Mouse (Mus musculus): ENCODE results near the gene Map2.

Map2 gene

DNA sequence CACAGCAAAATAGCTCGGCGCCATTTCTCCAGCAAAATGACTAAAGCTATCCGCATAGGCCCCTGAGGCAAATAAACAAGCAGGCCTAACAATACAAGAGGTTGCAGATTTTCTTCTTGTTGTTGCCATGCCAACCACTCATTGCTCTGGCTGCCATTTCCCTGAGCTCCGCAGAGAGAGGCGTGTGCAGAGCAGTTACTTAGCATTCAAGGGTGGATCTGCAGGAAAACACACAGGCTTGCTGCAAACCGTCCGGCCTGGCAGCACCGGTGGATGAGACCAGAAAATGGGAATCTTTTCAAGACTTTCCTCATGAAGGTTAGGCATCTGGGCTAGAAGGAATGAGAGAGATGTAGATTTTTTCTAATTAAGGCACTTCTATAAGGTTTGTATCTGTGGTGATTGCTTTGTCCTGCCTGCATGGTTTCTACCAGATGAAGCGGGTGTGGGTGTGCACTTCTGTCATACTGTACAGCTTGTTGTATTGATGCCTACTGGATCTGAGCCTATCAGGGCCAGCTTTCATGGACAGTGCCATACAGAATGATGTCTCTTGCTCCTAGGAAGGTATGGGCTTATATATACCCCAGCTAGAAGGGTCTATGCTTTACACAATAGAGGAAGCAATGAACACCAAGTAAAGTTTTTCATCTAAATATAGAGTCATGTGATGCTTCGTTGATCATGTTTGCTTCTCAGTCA, 211.8 kb downstream of the Map2 start:
- in situ Hi-C loops (cut with MboI, MseI), result no loop called here

DNA sequence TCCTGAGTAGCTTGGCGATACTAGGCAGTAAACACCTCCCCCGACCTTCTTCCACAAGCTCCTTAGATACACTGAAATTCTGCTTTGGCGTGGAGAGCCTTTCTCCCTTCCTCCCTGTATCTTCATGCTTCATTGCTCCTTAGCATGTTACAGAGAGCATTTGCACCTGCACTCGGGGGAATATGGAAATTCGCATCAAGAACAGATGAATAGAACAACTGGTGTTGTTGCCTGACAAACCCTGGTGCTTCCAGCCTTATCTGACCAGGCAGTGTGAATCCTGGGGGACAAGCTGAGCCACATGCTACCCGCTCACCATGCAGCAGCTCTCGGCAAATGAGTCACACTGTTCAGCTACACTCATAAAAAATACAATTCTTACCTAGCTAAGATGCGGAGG, 213.5 kb downstream of the Map2 start:
- in situ Hi-C loops (cut with MboI, MseI), result no loop called here

DNA sequence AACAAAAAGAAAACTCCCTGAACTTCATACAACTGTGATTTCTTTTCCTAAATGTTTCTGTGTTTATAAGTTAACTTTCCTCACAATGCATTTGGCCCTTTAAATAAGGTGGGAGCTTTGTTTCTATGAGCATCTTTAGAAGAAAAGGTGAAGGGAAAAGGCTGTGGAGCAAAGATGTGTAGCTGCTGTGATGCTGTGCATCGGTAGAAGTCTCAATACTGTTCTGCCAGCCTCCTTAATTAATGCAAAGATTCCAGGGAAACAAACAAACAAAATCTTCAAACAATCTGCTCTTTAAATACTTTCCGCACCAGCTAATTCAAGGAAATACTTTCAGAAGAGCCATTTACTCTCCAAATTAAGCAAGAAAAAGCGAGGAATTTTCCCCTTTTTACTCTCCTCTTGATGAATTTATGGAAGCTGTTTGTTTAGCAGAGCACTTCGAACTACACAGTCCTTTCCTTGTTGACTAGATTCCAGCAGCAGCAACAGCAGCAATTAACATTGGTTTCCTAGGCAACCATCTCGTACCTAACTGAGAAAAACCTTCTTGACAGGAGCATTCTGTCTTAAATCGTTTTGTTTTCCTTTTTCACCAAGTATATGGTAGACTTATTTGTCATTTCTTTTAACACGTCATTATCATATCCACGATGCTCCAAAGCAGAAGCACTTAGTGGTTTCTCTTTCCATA, 220.0 kb downstream of the Map2 start:
- in situ Hi-C loops (cut with MboI, MseI), result no loop called here

DNA sequence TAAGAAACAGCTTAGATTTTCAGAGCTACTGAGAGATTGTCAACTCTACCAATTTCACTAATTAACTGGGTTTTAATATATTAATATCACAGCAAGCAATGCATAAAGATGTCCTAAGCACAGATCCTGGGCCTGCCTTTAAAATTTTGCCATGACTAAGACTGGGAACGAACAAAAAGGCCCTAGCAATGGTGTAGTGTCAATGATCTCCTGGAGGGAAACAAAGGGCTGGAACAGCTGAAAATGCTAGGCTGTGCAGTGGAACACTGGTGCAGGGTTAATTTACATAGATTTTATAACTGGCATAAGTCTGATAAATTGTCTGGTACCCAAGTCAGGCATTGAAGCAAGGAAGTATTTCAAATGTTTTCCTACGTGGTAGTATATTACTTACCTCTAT, 220.8 kb downstream of the Map2 start:
- in situ Hi-C loops (cut with MboI, MseI), result no loop called here

DNA sequence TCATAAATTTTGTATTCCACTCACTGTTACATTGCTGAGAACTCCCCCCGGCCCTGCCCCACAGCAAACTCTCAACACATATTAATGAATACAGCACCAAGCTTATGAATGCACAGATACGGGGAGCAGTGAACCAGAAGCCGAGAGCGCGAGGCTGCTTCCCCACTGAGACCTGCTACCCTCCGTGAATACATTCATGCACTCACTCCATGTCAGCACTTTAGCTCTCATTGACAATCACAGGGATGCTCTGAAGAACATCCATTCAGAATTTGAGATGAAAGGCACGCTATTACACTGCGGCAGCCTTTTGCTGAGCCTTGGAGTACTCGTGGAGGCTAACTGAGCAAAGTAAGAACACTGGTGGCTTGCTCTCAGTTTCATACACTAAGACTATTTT, 226.8 kb downstream of the Map2 start:
- in situ Hi-C loops (cut with MboI, MseI), result no loop called here

DNA sequence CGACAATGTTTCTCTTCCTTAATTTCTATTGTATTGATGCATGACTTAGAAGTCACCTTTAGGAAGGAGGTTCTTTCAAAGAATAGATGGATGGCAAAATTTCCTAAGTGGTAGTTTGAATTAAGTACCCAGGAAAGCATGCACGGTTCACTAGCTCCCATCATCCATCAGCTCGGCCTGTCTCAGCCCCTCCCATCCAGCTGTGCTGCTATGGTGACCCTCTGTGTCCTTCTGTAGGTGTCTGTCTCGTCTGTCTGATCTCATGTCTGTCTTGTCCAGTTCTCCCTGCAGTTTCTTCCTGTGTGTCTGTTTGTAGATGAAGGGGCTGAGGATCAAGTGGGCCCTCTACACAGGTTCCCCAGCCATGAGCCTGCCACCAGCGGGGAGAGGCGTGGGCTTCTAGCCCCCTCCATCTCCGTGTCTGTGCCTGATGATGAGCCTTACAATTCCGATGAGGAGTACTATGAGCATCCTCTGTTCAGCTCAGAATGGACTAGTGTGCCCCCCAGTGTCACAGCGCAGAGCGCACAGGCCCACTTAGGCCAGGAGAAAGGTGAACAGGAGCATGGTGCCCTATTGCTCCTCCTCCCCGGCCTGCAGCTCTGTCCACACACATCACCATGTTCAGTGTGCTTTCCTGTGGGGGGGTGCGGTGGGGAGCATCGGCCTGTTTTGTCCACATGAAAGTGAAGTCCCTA, 232.3 kb downstream of the Map2 start:
- in situ Hi-C loops (cut with MboI, MseI), result no loop called here

DNA sequence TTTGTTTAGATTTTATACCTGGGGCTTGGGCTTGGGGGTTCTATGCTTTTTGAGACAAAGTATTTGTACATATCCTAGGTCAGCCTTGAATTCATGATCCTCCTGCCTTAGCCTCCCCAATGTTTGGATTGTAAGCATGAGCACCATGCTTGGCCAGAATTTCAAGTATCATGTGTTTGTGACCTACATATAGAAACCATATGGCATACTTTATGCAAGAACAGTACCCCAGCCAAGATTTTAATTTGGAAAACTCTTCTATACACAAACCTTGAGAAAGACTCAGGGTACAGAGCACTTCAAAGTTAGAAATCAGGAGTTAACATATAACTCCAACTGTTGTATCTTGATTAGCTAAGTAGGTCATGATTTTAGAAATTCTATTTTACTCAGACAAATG, 243.3 kb downstream of the Map2 start:
- in situ Hi-C loops (cut with MboI, MseI), result no loop called here

DNA sequence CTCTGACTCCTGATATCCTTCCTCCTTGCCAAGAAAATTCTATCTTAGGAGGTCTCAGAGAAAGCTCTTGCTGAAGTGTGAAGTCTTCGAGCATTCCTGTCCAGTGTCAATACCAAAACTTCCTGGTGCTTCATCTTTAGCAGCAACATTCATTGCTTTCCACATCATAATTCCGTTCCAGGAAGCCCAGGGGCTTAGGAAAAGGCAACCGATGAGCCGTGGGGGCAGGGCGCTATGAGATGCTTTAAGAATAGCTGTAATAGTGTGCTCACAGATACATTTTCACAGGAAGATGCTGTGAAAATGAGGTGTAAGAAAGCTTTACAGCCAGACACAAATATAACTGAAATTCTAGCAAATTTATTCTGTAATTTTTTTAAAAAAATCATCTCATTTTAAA, 251.0 kb downstream of the Map2 start:
- in situ Hi-C loops (cut with MboI, MseI), result no loop called here

DNA sequence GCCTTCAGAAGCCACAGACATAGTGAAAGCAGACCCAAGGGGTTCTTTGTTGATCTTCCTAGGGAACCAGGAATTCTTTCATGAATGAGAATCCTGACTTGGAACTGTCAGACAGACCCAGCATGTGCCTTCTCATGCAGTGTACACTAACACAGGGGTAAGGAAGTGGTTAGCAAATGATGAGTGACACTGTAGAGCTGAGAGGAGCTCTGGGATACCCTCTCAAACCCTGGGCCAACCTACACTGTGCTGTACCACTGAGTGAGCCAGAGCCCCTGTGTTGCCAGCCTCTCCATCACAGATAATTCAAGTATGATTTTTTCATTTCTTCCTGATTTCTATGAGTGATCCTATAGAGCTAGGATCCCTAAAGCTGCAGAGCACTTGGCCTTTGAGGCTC, 255.9 kb downstream of the Map2 start:
- in situ Hi-C loops (cut with MboI, MseI), result no loop called here

DNA sequence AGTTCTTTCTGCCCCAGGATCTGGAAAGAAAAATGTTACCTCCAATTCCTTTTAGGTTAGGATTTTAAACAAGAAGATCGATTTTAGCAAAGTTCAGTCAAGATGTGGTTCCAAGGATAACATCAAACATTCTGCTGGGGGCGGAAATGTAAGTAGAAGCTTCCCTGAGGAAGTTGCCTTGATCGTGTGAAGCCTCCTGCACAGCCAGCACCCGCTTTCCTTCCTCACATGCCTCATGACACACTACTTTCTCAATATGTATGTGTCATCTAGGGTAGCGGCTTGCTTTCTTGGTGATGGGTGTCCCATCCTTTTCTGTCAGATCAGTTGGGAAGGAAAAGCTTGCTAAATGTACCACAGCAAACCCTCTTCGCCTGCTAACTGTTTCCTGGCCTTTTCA, 256.4 kb downstream of the Map2 start:
- in situ Hi-C loops (cut with MboI, MseI), result no loop called here

DNA sequence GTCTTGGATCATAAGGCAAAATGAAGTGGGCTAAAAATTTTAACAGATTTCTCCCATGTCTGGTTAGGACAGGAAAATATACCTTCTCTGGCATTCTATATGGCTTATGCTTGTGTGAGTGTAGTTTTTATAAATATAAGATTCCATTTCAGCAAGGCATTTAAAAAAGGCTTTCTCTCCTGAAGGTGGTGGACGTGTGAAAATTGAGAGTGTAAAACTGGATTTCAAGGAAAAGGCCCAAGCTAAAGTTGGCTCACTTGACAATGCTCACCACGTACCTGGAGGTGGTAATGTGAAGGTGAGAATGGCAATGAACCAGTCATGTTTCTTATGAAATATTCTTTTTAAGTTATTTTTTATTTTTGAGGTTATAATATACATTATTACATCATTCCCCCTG, 263.0 kb downstream of the Map2 start:
- in situ Hi-C loops (cut with MboI, MseI), result no loop called here

DNA sequence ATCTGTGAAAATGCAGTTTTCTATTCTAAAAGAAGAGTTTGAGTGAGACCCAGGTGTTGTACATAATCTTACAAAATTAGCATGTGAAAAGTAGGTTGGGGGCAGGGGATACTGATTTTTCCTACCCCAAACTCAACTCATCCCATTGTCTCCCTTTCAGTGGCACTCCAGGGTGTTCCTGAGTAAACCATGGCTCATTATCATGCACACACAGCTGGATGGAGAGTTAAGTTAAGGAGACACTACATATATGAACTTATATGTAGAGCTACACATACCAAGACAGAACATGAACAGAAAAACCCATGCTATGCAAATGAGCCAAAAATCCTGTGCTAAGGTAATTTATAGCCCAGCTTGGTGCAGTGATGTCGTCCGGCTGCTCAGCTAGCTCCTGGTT, 267.8 kb downstream of the Map2 start:
- in situ Hi-C loops (cut with MboI, MseI), result no loop called here

DNA sequence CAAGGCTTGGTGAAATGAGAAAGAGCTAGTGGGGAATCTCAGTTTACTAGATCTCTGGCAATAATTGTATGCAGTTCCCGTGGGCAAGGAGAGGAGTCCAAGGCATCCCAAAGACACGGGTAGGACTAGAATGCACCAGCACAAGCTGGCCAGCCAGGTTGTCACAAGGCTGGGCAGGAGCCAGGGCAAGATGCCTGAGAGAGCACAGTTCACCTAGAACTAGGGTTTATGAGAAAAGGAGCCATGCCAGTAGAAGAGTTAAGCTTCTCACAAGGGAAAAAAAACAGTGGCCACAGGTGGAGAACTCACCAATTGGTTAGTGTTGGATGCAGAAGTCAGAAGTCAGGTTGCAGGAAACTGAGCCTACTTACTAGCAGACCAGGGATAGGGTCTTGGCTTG, 274.4 kb downstream of the Map2 start:
- in situ Hi-C loops (cut with MboI, MseI), result no loop called here

DNA sequence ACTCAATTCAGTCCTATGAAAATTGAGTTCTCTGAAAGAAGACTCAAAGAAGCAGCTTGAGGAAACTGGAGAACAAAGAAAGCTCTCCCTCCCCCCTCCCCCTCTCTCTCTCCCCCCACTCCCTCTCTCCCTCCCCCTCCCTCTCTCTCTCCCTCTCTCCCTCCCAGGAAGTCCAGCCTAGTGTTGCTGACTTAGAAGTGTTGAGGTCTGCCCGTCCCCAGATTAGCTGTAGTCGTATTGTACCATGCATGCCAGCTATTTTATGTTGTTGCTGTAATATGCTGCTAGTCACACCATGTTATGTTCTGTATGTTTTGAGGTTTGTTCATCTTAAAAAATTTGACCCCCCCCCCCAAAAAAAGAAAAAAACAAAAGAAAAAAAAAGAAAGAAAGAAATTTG, 281.5 kb downstream of the Map2 start:
- in situ Hi-C loops (cut with MboI, MseI), result no loop called here

DNA sequence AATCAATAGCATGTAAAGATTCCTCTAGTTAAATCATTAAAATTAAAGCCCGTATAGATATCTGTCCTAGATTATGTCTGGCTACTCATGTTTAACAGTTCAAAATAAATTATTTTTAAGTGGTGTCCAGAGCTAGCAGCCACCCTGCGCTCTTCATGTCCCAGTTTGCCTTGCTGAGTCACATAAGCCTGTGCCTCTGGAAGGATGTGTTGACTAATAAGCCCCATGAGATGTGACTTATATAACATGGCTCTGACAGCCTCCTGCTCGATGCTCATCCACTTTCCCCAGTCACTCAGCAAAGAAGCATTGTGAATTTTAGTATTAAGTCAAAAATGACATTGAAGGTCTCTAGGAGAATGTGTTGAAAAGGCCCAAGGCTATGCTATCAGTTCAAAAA, 282.7 kb downstream of the Map2 start:
- in situ Hi-C loops (cut with MboI, MseI), result no loop called here

DNA sequence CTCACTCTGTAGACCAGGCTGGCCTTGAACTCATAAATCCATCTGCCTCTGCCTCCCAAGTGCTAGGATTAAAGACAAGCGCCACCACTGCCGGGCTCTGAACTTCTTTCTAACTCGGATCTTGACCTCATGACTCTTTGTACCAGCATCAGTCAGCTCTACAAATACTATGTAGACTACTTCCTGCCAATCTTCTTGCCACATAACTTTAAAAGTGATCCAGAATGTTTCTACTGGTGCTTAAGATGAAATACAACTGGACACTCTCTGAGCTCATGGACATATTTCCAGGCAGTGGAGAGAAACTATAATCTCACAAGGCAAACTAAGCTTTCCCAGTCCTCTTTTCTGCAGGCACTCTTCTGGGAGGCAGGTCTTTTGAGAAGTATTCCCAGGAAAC, 284.3 kb downstream of the Map2 start:
- in situ Hi-C loops (cut with MboI, MseI), result no loop called here

DNA sequence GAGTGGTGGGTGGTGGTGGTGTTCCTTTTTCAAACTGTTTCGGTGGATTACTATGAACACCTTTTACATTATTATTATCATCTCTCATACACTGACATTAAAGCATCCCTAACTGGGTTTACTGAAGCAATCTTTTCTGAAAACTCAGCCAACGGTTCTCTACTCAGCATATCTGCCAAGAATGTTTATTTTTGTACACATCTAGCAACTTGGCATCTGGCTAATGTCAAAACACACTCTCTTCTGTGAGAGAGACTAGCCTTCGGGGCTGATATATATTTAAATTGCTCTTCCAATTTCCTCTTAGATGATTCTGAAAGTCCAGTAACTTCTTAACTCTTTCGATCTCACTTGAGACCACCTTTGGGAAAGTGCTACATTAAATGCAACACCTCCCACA, 285.8 kb downstream of the Map2 start:
- in situ Hi-C loops (cut with MboI, MseI), result no loop called here

DNA sequence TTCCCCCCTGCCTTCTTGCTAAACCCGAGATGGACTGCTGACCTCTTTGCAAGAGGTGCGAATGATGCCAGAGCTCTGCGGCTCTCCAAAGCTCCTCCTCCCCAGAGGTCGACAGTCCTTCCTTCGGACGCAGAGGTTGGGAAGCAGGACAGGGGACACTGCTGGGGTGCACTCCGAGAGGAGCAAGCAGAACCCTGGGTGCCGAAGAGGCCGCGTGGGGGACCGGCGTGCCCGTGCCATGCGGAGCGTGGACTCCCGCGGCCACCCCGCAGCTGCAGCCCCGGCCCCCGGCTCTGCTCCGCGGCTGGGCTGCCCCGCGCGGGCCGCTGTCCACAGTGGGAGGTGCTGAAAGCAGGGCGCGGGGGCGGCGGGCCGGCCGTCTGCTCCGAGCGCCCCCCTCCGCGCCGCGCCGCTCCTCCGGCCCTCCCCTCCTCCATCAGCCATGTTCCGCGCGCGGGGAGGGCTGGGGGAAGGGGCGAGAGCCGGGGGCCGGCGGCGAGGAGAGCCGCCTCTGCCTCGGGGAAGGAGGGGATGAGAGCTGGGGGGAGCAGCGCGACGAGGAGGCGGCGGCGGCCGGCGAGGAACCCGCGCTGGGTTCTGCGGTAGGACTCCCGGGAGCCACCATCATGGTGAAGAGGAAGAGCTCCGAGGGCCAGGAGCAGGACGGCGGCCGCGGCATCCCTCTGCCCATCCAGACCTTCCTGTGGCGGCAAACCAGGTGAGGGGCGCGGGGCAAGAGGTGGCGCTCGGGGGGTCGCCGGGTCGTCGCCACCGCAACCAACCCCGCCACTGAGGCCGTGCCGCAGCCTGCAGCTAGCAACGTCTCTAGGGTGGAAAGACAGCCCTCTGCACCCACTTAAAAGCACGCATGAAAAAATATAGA, 293.0 kb downstream of the Map2 start, which contains the start of gene Unc80:
TSS of gene Unc80 (plus strand) at position 547 of the 883 bp plus-strand sequence.
- in situ Hi-C loops (cut with MboI, MseI), result no loop called here

DNA sequence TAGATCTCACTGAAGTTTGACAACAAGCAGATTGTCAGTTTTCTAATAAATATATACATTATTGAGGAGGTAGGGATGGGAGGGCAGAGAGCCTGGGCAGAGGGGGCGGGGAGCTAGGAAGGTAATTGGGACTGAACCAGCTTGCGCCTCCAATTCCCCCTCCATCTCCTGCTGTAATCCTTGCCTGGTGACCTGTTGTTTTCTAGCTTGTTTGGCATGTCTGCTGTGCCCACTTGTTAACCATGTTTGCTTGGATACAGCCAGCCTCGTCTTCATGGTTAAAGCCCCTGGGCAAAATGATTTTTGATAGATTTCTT, 293.6 kb downstream of the Map2 start:
- in situ Hi-C loops (cut with MboI, MseI), result no loop called here

DNA sequence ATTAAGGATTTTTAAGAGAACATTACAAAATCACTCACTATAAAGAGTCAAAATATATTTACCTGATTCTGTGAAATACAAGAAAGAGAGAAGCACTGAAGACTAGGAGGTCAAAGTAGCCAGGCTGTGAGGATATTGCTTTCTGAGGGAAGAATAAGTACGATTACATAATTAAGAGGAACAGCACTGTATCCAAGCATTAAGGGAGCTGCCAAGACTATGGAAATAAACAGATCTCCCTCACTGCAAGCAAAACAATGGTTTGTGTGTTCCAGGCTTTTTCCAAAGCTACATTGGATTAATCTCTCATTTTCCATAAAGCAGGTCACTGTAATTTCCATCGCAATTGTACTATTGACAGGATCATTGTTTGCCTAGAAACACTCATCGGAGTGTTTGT, 307.7 kb downstream of the Map2 start:
- in situ Hi-C loops (cut with MboI, MseI), result no loop called here

Data from regulatory T cell (primary cell).